Mouse (Mus musculus) CH12.LX (cell line): ENCODE data around the gene Impad1.

Experiments
- POLR2A ChIP-seq: IDR thresholded peaks from 2 replicates; pipeline ENCODE4 v1.6.1; 2011; ENCODE audit warnings: low read depth, mild to moderate bottlenecking, improper control_type of control experiment, low read length
- ZKSCAN1 ChIP-seq: IDR thresholded peaks from 2 replicates; pipeline ENCODE4 v1.6.1; 2012; ENCODE audit warnings: low read depth, inconsistent platforms, low read length, improper control_type of control experiment, borderline replicate concordance

GRCm38 (mm10) chr4:4784305-4784704 lies 8.8 kb downstream of the Impad1 start:
- TF ChIP-seq ZKSCAN1 (no peak), POLR2A (no peak)
